Mouse (Mus musculus): ENCODE data around the gene Mylk2.

DNA sequence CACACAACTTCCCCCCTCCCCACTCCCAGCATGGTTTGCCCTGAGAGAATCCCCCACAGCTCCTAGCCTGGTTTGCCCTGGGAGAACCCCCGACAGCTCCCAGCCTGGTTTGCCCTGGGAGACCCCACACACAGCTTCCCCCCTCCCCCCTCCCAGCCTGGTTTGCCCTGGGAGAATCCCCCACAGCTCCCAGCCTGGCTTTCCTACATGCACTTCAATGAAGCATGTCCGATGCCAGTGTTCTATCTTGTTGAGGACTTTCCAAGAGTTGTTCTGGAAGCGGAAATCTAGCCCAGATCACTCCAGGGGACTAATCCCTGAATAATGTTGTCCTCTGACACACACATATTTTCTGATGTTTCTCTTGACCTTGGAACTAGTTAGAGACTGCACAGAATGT, 8.5 kb upstream of the Mylk2 start:
- TF ChIP-seq CHD1 (IDR thresholded peaks at IDR 0.05; ENCODE audit: low read depth, low read length) (no peak), USF2 (IDR thresholded peaks at IDR 0.05; ENCODE audit: borderline replicate concordance in 1 of 2, insufficient read depth in 1 of 2, low read depth in 1 of 2, low read length in 2 of 2) (no peak)
